11 mouse cellular contexts compared by ENCODE assay signal in genomic region chr9:120080546-120081108, GRCm38 (mm10). TPM values are rescaled to one million over a fixed set of nuclear protein-coding genes. Genes with fewer than 3 reads are reported as not detected.
DNase-seq lines count a peak whose midpoint lies in the region; ATAC-seq and TF ChIP-seq lines count a peak whose summit lies in the region.
"Had no signal": no experiment of that assay in that cellular context is flagged by ENCODE, and none has a peak within 500 bp of the region (broad histone marks: within the 10 kb centered on the region; RNA-seq: fewer than 3 reads in every experiment).

No protein-coding gene starts in this region.

- no peaks in the 10 kb centered on the region for H3K27me3 ChIP-seq in intestine, postnatal 0 days (replicated peaks; ENCODE audit: control insufficient read depth, insufficient read depth, low read length)
- H3K27me3 ChIP-seq in intestine, embryonic 16.5 days (replicated peaks; ENCODE audit: control insufficient read depth, insufficient read depth, low read length) = no peaks in the 10 kb centered on the region
- H3K27me3 ChIP-seq in testis, adult 2 months (ENCODE audit: control insufficient read depth, insufficient read depth, low read length) = no peaks in the 10 kb centered on the region
- H3K27me3 ChIP-seq: embryonic facial prominence, embryonic 13.5 days had no signal

- H3K4me3 ChIP-seq in intestine, postnatal 0 days (ENCODE audit: low read depth, low read length) = no peak overlapping the region
- H3K4me3 ChIP-seq in intestine, embryonic 16.5 days (ENCODE audit: low read length) = no peak overlapping the region
- no peak overlapping the region for H3K4me3 ChIP-seq in testis, adult 2 months (ENCODE audit: control insufficient read depth, low read depth, low read length)
- H3K4me3 ChIP-seq: embryonic facial prominence, embryonic 13.5 days had no signal

- peak; percentile 25; the same call in 1 of the 2 replicates for TF ChIP-seq CTCF in intestine, postnatal 0 days (IDR thresholded peaks at IDR 0.05; ENCODE audit: low read depth)
- TF ChIP-seq CTCF in testis, adult 2 months (IDR thresholded peaks at IDR 0.05; ENCODE audit: control insufficient read depth, insufficient read depth, insufficient replicate concordance, low read depth, low read length) = peak; percentile 60; the same call in 1 of the 2 replicates

- H3K4me1 ChIP-seq in intestine, postnatal 0 days (replicated peaks; ENCODE audit: control insufficient read depth, insufficient read depth, low read length) = no peaks in the 10 kb centered on the region
- H3K4me1 ChIP-seq in intestine, embryonic 16.5 days (ENCODE audit: control insufficient read depth, insufficient read depth, low read length) = no peaks in the 10 kb centered on the region
- no peaks in the 10 kb centered on the region for H3K4me1 ChIP-seq in testis, adult 2 months (ENCODE audit: control insufficient read depth, insufficient read depth, low read length)
- H3K4me1 ChIP-seq: embryonic facial prominence, embryonic 13.5 days had no signal

- H3K9me3 ChIP-seq in intestine, postnatal 0 days (ENCODE audit: control insufficient read depth) = 0 out of 2 replicates have a peak, but pooled peaks cover 2% of the 10 kb centered on the region
- no peaks in the 10 kb centered on the region; the same call in 1 of the 2 replicates for H3K9me3 ChIP-seq in intestine, embryonic 16.5 days (ENCODE audit: control insufficient read depth, low read length)
- H3K9me3 ChIP-seq: embryonic facial prominence, embryonic 13.5 days had no signal

- H3K36me3 ChIP-seq in intestine, postnatal 0 days (ENCODE audit: control insufficient read depth, insufficient read depth) = no peaks in the 10 kb centered on the region
- H3K36me3 ChIP-seq in intestine, embryonic 16.5 days (ENCODE audit: control insufficient read depth, insufficient read depth, low read length) = no peaks in the 10 kb centered on the region
- no peaks in the 10 kb centered on the region for H3K36me3 ChIP-seq in testis, adult 2 months (ENCODE audit: control insufficient read depth, insufficient read depth, low read length)
- H3K36me3 ChIP-seq: embryonic facial prominence, embryonic 13.5 days had no signal

- ATAC-seq in intestine, postnatal 0 days = no peak
- no peak for ATAC-seq in intestine, embryonic 16.5 days
- ATAC-seq: hindbrain, postnatal 0 days had no signal

- 80% methylated on average over 8 of the region's 8 CpGs for WGBS in intestine, postnatal 0 days
- 81% methylated on average over 8 of the region's 8 CpGs for WGBS in intestine, embryonic 16.5 days

- no peak for DNase-seq in testis, postnatal 10 days (ENCODE audit: low spot score)
- peak; percentile 28 to 53 for DNase-seq in frontal cortex, postnatal 36 days (ENCODE audit: low spot score in 2 of 2)
- DNase-seq in spleen, adult 18-20 months = no peak
- DNase-seq in spleen, adult 12 weeks (ENCODE audit: low spot score) = no peak
- DNase-seq: cerebellum, adult 18-20 months; lung, postnatal 4 days had no signal

- H3K9ac ChIP-seq in intestine, postnatal 0 days (ENCODE audit: low read depth, low read length) = no peak overlapping the region
- H3K9ac ChIP-seq in intestine, embryonic 16.5 days (ENCODE audit: low read depth, low read length) = no peak overlapping the region
- H3K9ac ChIP-seq: embryonic facial prominence, embryonic 13.5 days had no signal

- TF ChIP-seq POLR2A in testis, adult 2 months (IDR thresholded peaks at IDR 0.05; ENCODE audit: control insufficient read depth, low read depth, low read length) = no peak

- no peak overlapping the region for H3K4me2 ChIP-seq in intestine, postnatal 0 days (replicated peaks; ENCODE audit: low read depth)
- no peak overlapping the region for H3K4me2 ChIP-seq in intestine, embryonic 16.5 days (ENCODE audit: low read depth, low read length)
- H3K4me2 ChIP-seq: embryonic facial prominence, embryonic 13.5 days had no signal

- no peak overlapping the region for H3K27ac ChIP-seq in intestine, postnatal 0 days (ENCODE audit: low read depth, low read length)
- no peak overlapping the region for H3K27ac ChIP-seq in intestine, embryonic 16.5 days (ENCODE audit: low read length)
- no peak overlapping the region for H3K27ac ChIP-seq in testis, adult 2 months (ENCODE audit: control insufficient read depth, insufficient read depth, low read depth, low read length)
- H3K27ac ChIP-seq: embryonic facial prominence, embryonic 13.5 days; hindbrain, postnatal 0 days had no signal

RNA-seq across cellular contexts. Expression of gene Cx3cr1, which starts 10.9 kb away (rescaled TPM):
- 5.4 and 6.5 TPM in 2 replicates for polyA plus RNA-seq in intestine, postnatal 0 days (2015; fragmentation: Nextera tagmentation; extraction: Ambion mirVana)
- 8.3 and 9.2 TPM in 2 replicates for polyA plus RNA-seq in intestine, embryonic 16.5 days (2015; fragmentation: Nextera tagmentation; extraction: Ambion mirVana)
- 2.2 and 2.7 TPM in 2 replicates for polyA plus RNA-seq in testis, adult 2 months (2012; rRNA removed)

RNA-seq across cellular contexts. Expression of gene Ccr8, which starts 11.3 kb away (rescaled TPM):
- polyA plus RNA-seq in intestine, postnatal 0 days (2015; fragmentation: Nextera tagmentation; extraction: Ambion mirVana) = 0.25 and 0.42 TPM in 2 replicates
- polyA plus RNA-seq in intestine, embryonic 16.5 days (2015; fragmentation: Nextera tagmentation; extraction: Ambion mirVana) = 0.70 and 0.72 TPM in 2 replicates
- polyA plus RNA-seq in testis, adult 2 months (2012; rRNA removed) = not detected in 2 replicates
- polyA plus RNA-seq: hindbrain, postnatal 0 days had no signal

RNA-seq across cellular contexts. Expression of gene Slc25a38, which starts 29.5 kb away (rescaled TPM):
- 15.8 and 16.1 TPM in 2 replicates for polyA plus RNA-seq in intestine, postnatal 0 days (2015; fragmentation: Nextera tagmentation; extraction: Ambion mirVana)
- 24.3 and 28.9 TPM in 2 replicates for polyA plus RNA-seq in intestine, embryonic 16.5 days (2015; fragmentation: Nextera tagmentation; extraction: Ambion mirVana)
- 27.8 and 28.2 TPM in 2 replicates for polyA plus RNA-seq in testis, adult 2 months (2012; rRNA removed)

RNA-seq across cellular contexts. Expression of gene Rpsa, which starts 46.9 kb away (rescaled TPM):
- 654 and 675 TPM in 2 replicates for polyA plus RNA-seq in intestine, postnatal 0 days (2015; fragmentation: Nextera tagmentation; extraction: Ambion mirVana)
- 1,264 and 1,381 TPM in 2 replicates for polyA plus RNA-seq in intestine, embryonic 16.5 days (2015; fragmentation: Nextera tagmentation; extraction: Ambion mirVana)
- polyA plus RNA-seq in testis, adult 2 months (2012; rRNA removed) = 310 and 318 TPM in 2 replicates

RNA-seq across cellular contexts. Expression of gene Xirp1, which starts 57.2 kb away (rescaled TPM):
- 0.10 and 0.14 TPM in 2 replicates for polyA plus RNA-seq in intestine, postnatal 0 days (2015; fragmentation: Nextera tagmentation; extraction: Ambion mirVana)
- 0.06 and 0.07 TPM in 2 replicates for polyA plus RNA-seq in intestine, embryonic 16.5 days (2015; fragmentation: Nextera tagmentation; extraction: Ambion mirVana)
- polyA plus RNA-seq in testis, adult 2 months (2012; rRNA removed) = 0.67 and 0.90 TPM in 2 replicates

Comparison
In these comparisons a context has a peak if more than half of its experiments do, and no peak if none do; other contexts are left out.
1. DNase-seq: peak in frontal cortex, postnatal 36 days (2 of 2); none in testis, postnatal 10 days (single experiment), spleen, adult 18-20 months (0 of 2) and spleen, adult 12 weeks (single experiment).